Mouse (Mus musculus): ENCODE data around the gene Bcor.

DNA sequence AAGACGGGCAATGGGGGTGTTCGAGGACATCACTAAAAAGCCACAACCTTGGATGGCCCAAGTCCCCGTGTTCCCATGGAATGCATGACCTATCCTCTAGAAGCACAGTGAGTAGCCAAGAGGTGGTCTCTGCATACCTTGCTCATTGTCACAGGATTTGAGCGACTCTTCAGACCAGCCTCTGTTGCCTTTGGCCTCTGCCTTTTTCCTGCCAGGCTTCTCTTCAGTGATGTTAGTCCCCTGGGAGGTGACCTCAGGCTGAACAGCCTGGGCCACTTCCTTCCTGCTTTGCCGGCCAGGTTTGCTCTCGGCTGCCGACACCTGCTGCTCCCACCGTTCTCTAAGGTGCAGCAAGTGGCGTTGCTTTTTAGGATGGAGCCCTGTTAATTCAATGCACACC is 112.0 kb downstream of the Bcor start:
- TF ChIP-seq CTCF (conservative IDR thresholded peaks at IDR 0.05; ENCODE audit: insufficient read depth, insufficient read length, low read depth, low read length) (no peak), POLR2A (IDR thresholded peaks at IDR 0.05; ENCODE audit: low read depth, low read length) (no peak)
